Mouse (Mus musculus) spleen, postnatal 36 days (tissue): ENCODE data around the gene Adam12.

Source experiments
- DNase-seq, 2 experiments: peaks; one replicate each; pipeline ENCODE4 v3.0.0; 2022; ENCODE audit warnings: low spot score in 2 of 2, mixed read lengths in 1 of 2

Gene Adam12

DNA sequence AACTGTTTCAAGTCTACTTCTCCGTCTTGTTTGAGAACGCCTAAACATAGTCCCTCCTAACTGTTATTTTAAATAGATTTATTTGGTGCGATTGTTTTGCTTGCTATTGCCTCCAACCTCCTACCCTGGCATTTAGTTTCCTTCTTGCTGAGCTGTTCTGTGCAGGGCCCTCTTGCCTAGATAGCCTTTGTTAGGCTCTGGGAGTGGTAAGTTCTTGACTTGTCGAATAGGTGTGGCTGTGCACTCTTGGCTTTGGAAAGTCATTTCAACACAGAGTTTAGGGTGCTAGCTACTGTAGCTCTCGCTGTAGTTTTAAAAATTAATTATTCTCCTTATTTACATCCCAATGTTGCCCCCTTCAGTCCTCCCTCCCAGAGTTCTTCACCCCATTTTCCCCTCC, 222.8 kb downstream of the Adam12 start:
- DNase-seq = no peak

DNA sequence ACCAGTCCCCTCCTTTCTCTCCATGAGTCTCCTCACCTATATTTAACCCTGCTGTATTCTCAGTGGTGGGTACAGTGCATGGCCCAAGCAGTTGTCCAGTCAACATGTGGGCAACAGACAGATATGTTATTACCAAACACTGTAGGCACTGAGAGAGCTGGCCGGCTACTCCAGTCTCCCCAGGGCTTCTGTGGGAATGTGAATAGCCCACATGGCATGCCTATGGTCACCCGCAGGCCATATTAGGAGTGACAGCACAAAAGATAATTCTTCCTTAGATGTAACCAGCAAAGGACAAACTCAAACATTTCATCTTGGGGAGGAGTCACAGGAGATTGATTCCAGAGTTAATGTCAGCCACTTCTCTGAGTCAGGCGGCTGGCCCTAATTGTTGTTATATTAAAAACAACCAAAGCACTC, 224.0 kb downstream of the Adam12 start:
- DNase-seq = no peak

DNA sequence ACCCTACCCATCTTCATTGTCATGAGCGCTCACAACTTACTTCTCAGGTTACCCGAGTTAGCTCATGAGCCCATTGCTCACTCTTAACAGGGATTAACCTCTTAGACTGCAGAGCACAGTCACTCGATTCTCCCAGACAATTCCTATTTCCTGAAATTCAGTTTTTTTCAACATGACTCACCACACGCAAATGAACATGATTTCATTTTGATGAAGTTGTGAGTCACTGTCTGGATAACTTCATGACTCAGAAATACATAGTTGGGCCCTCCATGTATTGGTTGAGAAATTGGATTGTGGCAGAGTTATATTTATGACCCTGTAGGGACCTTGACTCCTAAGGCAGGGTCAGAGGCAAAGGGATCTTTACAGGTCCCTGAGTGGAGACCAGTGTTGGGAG, 230.4 kb downstream of the Adam12 start:
- no peak for DNase-seq

DNA sequence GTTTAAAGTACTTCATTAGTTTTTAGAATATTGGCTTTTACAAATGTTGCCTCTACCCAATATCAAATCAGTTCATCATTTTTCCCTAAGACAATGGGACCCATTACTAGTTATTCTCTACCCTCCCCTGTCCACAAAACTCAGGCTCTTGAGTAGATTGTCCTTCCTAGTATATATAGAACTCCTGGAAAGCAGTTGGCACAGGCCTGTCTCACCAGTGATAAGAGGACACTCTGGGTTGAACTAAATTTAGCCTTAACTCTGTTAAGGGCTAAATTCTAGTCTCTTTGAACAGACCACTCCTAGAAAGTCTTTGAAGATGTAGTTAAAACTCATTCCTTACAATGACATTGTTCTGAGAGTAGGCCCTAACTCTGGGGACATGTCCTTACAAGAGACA, 241.0 kb downstream of the Adam12 start:
- no peak for DNase-seq

DNA sequence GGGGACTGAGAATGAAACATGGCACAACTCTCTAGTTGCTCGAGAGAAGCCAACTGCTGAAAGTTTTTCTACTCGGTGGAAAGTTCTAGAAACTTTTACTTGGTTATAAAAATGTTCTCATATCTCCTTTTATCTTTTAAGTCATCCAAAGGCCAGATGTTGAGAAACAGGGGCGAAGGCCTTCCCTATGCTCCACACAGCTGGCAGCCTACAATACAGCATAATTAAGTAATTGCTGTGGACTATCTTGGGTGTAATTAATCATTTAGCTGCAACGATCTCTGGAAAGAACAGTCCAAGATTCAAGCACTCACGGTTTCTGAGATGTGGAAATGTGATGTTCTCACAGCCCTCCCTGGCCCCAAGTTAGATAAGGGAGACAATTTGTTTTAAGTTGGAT, 243.6 kb downstream of the Adam12 start:
- no peak for DNase-seq

DNA sequence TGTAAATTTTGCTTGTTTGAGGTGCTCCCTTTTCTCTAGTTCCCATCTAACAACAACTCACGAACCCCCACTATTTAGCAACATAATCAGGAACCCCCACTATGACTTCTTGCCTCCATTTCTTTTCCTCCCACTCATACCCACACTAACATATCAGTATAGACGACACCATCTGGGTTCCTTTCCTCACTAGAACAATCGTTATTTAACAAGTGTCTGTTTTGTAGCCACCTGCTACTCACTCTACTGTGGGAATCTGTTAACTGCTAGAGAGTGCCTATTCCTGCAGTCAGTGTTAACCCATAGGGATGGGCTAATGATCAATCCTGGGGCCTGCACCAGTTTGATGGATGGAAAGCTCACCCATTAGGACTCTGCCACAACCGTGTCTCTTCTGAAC, 245.7 kb downstream of the Adam12 start:
- no peak for DNase-seq

DNA sequence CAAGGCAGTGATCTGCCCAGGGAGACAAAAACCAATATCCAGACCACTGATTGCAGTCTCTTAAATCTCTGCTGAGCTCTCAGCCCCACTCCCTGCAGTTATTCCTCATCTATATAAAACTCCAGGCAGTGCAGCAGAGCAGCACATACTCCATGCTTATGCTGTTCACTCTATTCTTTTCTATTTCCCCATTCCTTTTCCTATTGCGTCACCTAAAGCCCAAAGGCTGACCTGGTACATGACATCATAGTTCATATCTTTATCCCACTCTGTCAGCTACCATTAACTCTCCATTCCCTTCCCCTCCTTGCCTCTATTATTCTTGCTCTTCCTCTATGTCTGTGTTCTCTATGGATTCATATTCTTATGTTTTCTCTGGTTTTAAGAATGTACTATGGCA, 246.3 kb downstream of the Adam12 start:
- DNase-seq = no peak

DNA sequence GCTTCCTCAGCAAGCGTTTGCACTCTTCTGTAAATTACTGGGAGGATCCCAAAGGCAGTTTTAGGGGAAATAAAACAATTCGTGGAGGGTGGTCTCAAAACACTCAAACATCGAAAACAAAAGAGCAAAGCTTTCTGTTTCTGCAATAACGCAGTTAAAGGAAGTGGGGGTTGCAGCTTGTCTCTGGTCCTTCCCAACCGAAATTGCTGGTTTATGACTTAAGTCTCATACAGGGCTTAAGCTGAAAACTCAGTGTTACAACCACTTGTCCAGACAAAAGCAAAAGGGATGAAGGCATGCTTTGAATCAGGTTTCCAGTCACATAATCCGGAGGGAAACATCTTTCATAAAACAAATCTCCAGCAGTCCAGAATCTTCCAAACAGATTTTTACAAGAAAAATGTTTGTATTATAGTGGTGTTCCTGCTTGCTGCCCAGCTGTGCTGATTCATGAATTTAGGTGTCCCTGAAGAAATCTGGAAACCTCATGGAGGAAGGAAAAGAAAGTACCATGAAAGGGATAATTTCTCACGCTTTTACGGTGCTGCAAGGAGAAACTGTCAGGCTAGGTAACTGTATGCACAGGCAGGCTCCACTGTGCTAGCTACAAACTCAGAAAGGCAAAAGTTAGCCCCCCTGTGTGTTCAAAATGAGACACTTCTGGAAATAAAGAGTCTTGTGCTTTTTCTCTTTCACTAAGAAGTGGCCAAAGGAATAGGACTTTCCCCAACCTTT, 255.4 kb downstream of the Adam12 start:
- no peak for DNase-seq

DNA sequence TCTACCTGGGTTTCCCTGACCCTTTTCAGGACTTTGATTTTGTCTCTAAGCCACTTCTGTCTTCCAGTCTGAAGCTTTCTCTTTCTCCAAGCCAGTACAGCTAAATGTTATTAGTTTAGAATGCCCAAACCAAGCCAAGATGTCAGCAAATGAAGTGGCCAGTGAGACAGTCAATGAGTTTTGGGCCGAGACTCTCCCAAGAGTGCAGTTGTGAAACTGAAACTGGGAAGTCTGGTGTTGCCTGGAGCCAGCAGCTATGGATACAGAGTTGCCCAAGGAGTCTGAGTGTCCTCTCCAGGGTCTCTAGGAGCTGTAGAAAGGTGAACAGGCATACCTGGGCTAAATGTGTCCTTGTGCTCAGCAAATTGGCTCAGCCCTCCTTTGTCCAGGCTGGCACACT, 260.9 kb downstream of the Adam12 start:
- no peak for DNase-seq

DNA sequence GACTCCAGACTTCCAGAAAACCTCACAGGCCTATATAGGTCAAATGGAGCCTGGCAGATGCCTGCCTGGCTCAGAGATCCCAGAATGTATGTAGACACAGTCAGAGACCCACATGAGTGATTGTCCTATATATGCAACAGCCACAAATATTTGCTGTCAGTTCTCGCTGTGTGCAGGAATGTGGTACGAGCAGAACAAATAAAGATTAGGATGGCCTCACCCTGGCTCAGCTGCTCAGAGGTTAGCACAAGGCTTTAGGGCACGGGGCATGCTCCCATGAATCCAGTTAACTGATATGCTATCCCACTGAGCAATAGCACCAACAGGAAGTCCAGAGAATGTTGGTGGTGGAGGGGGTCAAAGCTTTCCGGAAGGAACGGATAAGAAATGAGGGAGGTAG, 261.5 kb downstream of the Adam12 start:
- DNase-seq = no peak

DNA sequence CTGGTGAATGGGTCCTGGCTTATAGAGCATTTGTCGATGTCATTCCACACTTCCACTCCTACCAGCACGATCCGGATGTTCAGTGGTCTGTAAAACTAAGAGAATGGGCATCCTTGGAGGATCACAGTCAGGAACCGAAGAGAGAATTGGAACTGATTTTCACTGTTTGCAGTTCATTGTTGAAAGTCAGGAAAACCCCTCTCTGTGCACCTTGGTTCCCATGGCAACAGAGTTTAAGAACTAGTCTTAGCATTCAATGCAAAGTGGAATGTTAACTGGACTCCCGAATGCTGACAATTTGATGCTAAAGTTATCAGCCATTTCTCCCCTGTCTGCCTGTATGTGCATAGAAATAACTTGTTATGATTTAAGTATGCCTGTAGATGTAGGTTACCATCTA, 264.0 kb downstream of the Adam12 start:
- DNase-seq = no peak

DNA sequence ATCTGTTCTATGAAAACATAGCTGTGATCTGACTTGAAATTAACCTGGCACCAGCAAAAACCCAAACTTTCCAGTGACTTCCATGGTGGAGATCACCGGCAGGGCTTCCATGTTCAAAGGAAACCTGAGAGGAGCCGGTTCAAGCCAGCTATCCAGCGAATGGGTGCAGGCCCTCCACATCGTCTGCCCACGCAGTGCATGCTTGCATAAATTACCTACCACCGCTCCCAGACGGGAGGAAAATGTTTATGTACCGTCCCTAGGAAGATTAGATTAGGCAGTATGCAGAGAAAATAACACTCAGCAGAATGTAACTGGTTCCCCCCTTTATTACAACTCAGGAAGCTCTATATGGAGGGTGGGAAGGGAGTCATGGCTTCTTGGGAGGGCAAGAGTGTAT, 268.4 kb downstream of the Adam12 start:
- DNase-seq = no peak

DNA sequence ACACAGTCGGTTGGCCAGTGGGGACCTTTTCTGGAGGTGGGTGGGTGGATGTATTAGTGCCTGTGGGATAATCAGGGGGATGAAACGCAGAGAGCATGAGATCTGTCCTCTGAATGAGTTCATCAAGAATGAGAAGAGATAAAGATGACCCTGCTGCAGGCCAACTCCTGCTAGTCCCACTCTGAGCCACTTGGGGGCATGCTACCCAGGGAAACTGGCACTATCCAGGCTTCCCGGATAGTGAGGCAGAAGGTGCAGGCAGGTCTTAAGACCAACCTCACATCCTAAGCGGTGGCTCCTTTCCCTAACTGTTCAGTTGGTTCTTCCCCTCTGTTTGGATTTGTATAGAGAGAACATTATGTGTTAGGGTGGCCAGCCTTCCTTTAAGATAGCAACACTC, 272.7 kb downstream of the Adam12 start:
- DNase-seq = no peak

DNA sequence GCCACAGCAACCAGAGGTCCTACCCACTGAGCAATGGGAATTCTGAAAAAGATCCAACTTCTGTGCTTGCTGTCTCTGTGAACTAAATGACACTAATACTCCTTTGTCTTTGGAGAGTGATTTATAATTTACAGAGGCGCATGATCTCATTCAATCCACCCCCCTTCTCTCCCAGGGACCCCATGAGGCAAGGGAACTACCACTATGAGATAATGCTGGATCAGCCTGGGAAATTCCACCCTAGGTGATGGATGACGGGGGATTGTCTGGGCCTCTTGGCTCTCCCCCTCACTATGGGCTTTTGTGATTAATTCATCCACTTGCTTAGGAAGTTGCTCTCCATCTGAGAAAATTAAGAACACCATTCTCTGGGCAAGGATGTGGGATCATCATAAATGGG, 274.1 kb downstream of the Adam12 start:
- DNase-seq = no peak

DNA sequence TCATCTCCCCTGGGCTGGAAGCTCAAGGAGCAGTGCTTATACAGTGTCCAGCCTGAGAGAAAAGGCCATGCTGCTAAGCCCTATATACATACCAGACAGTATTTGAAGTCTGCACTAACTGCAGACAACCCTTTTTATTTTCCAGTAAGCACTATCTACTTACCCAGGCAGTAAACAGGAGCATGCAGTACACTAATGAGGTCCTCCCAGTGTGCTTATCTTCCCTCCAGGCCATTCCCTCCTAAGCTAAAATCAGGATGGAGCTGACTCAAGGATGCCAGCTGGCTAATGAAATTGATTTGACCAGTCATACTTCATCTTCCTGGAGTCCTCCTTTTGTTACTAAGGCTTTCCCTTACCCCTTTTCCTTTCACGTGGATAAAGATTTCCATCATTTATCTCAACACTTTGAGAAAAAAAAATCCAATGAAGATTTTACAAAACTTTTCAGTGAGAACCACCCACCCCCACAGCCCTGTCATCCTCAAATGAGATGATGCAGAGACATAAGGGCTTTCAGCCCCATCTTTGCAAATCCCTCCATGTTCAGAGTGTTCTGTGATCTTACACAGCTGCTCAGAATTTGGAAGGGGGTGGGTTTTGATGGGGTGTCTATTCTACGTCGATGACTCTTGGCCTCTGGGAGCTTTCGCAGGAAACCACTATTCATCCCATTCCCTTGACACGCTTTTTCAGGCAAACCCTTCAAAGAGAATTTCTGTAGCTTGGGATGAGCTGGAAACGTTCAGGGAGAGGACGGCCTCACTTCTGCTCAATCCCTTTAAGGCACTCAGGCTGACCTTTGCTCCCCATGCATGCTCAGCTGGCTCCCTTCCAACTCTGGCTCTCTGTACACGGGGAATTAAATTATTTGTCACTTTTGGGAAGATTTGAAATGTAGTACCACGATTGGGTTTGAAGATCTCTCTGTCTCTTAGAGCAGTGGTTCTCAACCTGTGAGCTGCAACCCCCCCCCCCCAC, 277.5 kb downstream of the Adam12 start:
- DNase-seq = no peak

DNA sequence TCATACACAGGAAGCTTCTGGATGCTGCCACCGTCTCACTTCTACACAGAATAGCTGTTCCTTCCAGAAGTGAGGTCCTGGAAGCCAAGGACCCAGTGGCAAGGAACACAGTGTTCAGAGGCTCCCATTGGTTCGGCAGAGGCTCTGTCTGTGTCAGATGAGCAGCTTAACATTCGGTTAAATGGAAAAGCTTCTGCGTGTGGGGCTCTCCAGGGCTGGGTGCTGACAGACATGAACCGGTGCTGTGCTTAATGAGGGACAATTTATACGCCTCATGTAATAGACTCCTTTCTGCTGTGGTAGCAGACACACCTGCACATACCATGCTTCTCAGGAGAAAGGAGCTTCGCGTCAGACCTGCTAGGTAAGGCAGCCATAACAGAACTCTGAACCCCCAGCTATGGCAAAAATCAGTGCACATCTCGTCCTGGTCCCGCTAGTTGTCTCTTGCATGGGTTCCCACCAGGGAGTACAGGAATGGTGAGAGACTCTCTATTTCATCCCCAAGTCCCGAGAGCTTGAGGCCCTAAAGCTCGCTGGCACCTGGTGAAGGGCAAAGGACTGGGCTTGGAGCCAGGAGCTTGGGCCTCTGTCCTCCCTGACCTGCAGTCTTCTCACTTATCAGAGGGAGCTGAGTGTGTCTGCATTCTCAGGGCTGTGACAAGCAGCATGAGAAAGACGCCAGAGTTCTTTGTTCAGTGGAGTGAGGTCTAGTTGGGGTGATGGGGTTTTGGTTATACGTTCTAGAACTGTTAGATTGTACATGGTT, 280.0 kb downstream of the Adam12 start:
- no peak for DNase-seq

DNA sequence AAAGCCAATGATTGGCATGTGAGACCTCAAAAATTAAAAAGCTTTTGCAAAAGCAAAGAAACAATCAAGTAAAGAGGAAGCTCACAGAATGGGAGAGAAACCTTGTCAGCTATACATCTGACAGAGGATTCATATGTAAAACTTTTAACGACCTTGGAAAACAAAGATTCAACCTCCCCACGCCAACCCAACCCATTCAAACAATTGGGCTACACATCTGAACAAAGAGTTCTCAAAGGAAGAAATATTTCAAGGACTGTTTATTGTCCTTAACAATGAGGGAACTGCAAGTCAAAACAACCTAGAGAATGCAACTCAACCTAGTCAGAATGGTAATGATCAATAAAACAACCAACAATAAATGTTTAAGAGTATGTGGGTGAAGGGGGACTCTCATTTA, 284.6 kb downstream of the Adam12 start:
- DNase-seq = no peak

DNA sequence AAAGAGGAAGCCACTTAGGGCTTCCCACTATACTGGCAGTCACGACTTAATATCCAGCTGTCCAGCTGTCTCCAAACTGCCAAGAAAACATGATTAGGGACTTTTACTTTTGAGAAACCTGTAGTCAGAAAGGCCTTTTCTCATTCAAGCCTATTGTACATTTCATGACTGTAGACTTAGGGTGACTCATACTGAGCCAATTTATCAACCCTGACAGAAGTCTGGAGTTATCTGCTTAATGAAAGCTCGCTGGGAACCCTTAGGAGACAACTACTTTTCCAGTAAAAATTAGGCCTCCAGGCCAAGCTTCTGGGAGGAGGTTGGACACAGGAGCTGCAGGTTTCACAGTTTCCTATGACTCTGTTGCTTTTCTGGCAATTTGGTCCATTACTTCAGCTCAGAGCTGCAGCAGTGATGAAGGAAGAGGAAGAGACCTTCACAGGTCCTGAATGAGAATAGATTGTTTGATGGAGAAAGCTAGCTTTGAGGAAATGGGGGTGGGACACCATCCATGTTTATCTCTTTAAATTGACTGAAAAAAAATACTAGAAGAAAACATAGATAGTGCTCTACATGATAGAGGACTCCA, 285.1 kb downstream of the Adam12 start:
- DNase-seq = no peak

DNA sequence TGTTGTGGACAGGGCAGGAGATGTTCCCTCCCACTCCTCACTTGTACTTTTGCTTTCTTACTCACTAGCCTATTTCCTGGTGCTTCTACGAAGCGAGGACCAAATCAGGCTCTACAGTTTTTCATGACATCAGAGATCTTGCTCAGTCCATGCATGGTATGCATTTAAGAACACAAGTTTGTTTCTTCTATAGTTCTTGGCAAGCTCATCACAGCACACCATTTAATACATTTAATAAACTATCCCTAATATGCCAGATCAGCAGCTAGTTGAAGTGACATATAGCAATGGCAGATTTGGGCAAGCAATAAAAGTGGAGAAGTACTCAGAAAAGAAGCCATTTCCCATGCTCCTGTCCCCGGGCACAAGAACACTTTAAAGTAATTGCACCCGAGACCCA, 285.8 kb downstream of the Adam12 start:
- DNase-seq = no peak

DNA sequence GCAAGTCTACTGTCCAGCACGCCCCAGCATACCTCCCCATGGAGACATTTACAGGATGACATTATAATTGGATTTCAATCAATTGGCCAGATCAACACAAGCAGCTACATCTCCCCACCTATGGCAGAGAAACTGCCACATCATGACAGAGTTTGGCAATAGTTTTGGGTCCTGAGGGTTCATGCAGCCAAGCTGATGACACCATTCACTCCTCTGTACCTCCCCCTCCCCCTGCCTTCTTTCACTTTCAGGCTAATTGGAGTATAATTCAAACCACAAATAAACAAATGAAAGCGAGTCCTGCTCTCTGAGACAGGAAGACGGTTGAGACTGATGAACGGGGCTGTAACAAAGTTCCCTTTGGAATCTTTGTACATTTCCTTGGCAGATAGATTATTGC, 291.5 kb downstream of the Adam12 start:
- DNase-seq = no peak

DNA sequence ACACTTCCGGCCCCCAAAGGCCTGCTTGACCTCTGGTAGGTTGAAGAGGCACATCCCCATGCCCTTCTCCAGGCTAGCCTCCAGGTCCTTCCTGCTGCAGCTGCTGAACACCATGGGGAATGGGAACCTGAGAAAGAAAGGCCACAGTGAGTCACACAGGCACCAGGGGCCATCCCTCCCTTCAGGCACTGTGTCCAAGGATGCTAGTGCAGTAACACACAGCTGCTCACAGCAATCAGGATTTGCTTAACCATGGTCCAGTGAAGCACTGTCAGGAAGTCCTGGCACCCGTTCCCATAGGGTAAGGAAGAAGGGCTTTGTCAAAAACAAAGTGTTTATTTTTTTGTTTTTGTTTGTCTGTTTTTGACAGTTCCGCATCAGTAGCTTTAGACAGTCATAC, 294.5 kb downstream of the Adam12 start:
- DNase-seq = no peak

DNA sequence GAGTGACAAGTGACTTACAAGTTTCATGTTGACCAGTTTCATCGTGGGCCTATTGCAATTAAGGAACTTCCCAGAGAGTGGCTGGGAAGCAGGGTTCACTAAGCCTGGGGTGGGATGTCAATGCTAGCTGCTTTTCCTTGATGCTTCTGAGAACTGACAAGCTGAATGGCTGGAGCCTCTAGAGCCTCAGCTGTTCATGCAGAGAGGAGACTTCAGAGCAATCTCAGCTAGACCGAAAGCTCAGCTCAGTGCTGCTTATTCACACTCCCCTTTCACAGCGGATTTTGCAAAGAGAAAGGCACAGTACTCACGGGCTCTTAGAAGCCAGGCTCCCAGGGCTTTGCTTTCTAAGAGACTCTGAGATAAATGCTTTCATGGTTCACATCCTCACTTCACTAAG, 295.6 kb downstream of the Adam12 start:
- DNase-seq = no peak
